Mouse (Mus musculus) hindbrain, embryonic 14.5 days (tissue): ENCODE data around the gene Csmd2. TPM values are rescaled to one million over a fixed set of nuclear protein-coding genes. Genes with fewer than 3 reads are reported as not detected.
A peak's percentile ranks its signal among the peaks of the same experiment; 100 is the strongest.
"Not testable (repeated sequence)": the region's sequence is repeated elsewhere in the genome, so short reads cannot be mapped to it uniquely, and the experiment has no call there.

Experiments used
- ATAC-seq: fragments of 200-750 bp; cut with Nextera tagmentation; 2 replicates; pipeline ENCODE4 v1.8.0; 2017; ENCODE audit warnings: moderate number of reproducible peaks, mild to moderate bottlenecking, moderate TSS enrichment, moderate library complexity; ENCODE audit not compliant: low FRiP score
- DNase-seq: peaks from one replicate; pipeline ENCODE4 v3.0.0-alpha.2; 2015; ENCODE audit warnings: low spot score
- H3K27ac ChIP-seq: fragments of 300-500 bp; sonication (generic); 2 replicates; pipeline ENCODE4 v1.5.1; 2014; ENCODE audit warnings: mild to moderate bottlenecking, moderate library complexity
- H3K27me3 ChIP-seq: fragments of 300-500 bp; sonication (generic); 2 replicates; pipeline ENCODE4 v1.6.1; 2014; ENCODE audit warnings: mild to moderate bottlenecking, low read length, mixed read lengths; ENCODE audit not compliant: control insufficient read depth, insufficient read depth
- H3K36me3 ChIP-seq: fragments of 300-500 bp; sonication (generic); replicated peaks from 2 replicates; pipeline ENCODE4 v1.6.1; 2014; ENCODE audit not compliant: control insufficient read depth, insufficient read depth
- H3K4me1 ChIP-seq: fragments of 300-500 bp; sonication (generic); replicated peaks from 2 replicates; pipeline ENCODE4 v1.6.1; 2014; ENCODE audit warnings: antibody characterized with exemption, low read length, mixed read lengths; ENCODE audit not compliant: control insufficient read depth, insufficient read depth
- H3K4me2 ChIP-seq: fragments of 300-500 bp; sonication (generic); replicated peaks from 2 replicates; pipeline ENCODE4 v1.6.1; 2014; ENCODE audit warnings: mild to moderate bottlenecking, moderate library complexity
- H3K4me3 ChIP-seq: fragments of 300-500 bp; sonication (generic); replicated peaks from 2 replicates; pipeline ENCODE4 v1.5.1; 2014; ENCODE audit warnings: mild to moderate bottlenecking, low read length
- H3K9ac ChIP-seq: fragments of 300-500 bp; sonication (generic); 2 replicates; pipeline ENCODE4 v1.6.1; 2014
- H3K9me3 ChIP-seq: fragments of 300-500 bp; sonication (generic); 2 replicates; pipeline ENCODE4 v1.6.1; 2016; ENCODE audit warnings: low read length; ENCODE audit not compliant: control insufficient read depth
- WGBS: fragments of 180-500 bp; shearing (Covaris S2); extraction: QIAGEN DNeasy Blood & Tissue Kit; methylation state at CpG from one replicate; pipeline ENCODE4 v1.1.7; 2014; 5-methylcytosine and 5-hydroxymethylcytosine counted together
- polyA plus RNA-seq: library from polyadenylated mRNA; unstranded; fragments of >200 nt; fragmentation: Nextera tagmentation; extraction: Ambion mirVana; gene quantifications from 2 replicates; pipeline ENCODE4 v1.2.1, GENCODE M21; 2014

Gene Csmd2
- polyA plus RNA-seq, 1 experiment from 2014 or later: 8.3 TPM

- ATAC-seq (no peak), DNase-seq (no peak)
Measured at GRCm38 (mm10) chr4:128004797-128005452, 17.3 kb downstream of the Csmd2 start.

GRCm38 (mm10) chr4:128019465-128019864 lies 31.8 kb downstream of the Csmd2 start:
- DNase-seq (no peak), ATAC-seq (no peak)
- Histone ChIP-seq H3K4me2 (no peak overlapping the region), H3K9ac (no peak overlapping the region), H3K36me3 (no peaks in the 10 kb centered on the region), H3K27me3 (no peaks in the 10 kb centered on the region), H3K27ac (no peak overlapping the region), H3K9me3 (no peaks in the 10 kb centered on the region), H3K4me1 (peaks cover 11% of the 10 kb centered on the region; the same call in 1 of the 2 replicates), H3K4me3 (no peak overlapping the region)
- 73% methylated on average over 2 of the region's 2 CpGs for WGBS

More at GRCm38 (mm10) chr4:128004797-128005452, 17.3 kb downstream of the Csmd2 start:
- no peaks in the 10 kb centered on the region for H3K27me3 ChIP-seq
- no peak overlapping the region for H3K27ac ChIP-seq
- H3K9me3 ChIP-seq: no peaks in the 10 kb centered on the region
- H3K4me2 ChIP-seq: no peak overlapping the region
- 59% methylated on average over 3 of the region's 3 CpGs for WGBS
- H3K9ac ChIP-seq: no peak overlapping the region
- H3K36me3 ChIP-seq: no peaks in the 10 kb centered on the region
- peaks cover 10% of the 10 kb centered on the region; the same call in 1 of the 2 replicates for H3K4me1 ChIP-seq
- H3K4me3 ChIP-seq: no peak overlapping the region

DNA sequence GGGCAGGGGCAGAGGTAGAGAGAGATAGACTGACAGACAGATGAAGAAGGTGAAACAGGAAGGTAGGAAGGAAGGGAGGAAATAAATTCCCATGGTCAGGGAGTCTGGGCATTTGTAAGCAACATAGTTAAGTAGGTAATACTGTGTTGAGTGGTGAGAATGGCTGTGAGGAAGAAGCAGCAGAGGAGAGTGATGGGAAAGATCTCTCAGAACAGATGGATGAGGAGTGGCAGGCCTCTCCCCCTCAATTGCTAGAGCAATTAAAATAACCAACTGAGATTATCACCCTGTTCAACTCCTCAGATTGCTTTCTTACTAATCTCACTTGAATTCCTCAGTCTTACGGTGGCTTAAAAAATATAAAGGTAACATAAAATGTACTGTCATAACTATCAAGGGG lies 40.6 kb downstream of the Csmd2 start:
- no peak overlapping the region for H3K4me3 ChIP-seq
- no peaks in the 10 kb centered on the region for H3K36me3 ChIP-seq
- H3K9ac ChIP-seq: no peak overlapping the region
- H3K27ac ChIP-seq: no peak overlapping the region
- no peaks in the 10 kb centered on the region for H3K4me1 ChIP-seq
- ATAC-seq: no peak
- no peaks in the 10 kb centered on the region for H3K27me3 ChIP-seq
- WGBS: 83% methylated on average over 1 of the region's 1 CpGs
- DNase-seq: no peak
- no peaks in the 10 kb centered on the region for H3K9me3 ChIP-seq
- no peak overlapping the region for H3K4me2 ChIP-seq

- DNase-seq: no peak
- H3K4me1 ChIP-seq: peaks cover 15% of the 10 kb centered on the region; the same call in 1 of the 2 replicates
- no peaks in the 10 kb centered on the region for H3K36me3 ChIP-seq
- no peak overlapping the region for H3K9ac ChIP-seq
- H3K4me3 ChIP-seq: no peak overlapping the region
- no peak overlapping the region for H3K4me2 ChIP-seq
- ATAC-seq: no peak
- H3K27me3 ChIP-seq: no peaks in the 10 kb centered on the region
- H3K27ac ChIP-seq: 0 out of 2 replicates have a peak overlapping the region, but pooled peaks have one; percentile 4
- no peaks in the 10 kb centered on the region for H3K9me3 ChIP-seq
- WGBS: 35% methylated on average over 4 of the region's 4 CpGs
Measured at GRCm38 (mm10) chr4:128041901-128042300, 54.2 kb downstream of the Csmd2 start.

- Histone ChIP-seq H3K27ac (0 out of 2 replicates have a peak overlapping the region, but pooled peaks have one; percentile 4), H3K4me3 (no peak overlapping the region), H3K4me2 (no peak overlapping the region), H3K9ac (no peak overlapping the region), H3K9me3 (no peaks in the 10 kb centered on the region), H3K4me1 (peaks cover 15% of the 10 kb centered on the region; the same call in 1 of the 2 replicates), H3K27me3 (no peaks in the 10 kb centered on the region), H3K36me3 (no peaks in the 10 kb centered on the region)
- DNase-seq (no peak), ATAC-seq (no peak)
- 34% methylated on average over 5 of the region's 5 CpGs for WGBS
Measured at GRCm38 (mm10) chr4:128042626-128043025, 55.0 kb downstream of the Csmd2 start.

DNA sequence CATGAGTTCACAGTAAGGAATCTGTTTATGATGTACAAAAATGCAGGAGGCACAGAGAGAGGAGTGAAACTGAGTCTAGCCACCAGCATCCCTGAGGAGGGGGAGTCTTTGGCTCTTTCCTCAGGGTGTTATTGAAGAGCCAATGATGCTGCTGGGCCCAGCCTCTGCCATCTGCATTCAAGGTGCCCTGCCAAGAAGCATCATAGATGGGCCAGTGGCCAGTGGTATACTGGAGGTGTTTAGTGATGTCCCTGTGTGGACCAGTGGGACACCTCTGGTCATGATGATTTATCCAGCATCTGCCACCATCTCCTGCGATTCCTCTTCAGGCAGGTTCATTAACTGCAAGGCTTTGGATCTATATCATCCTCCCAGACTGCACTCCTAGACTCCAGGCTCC lies 61.1 kb downstream of the Csmd2 start:
- H3K36me3 ChIP-seq: no peaks in the 10 kb centered on the region
- DNase-seq: no peak
- peak; percentile 14; the same call in 1 of the 2 replicates for ATAC-seq
- H3K9ac ChIP-seq: no peak overlapping the region
- H3K9me3 ChIP-seq: no peaks in the 10 kb centered on the region
- no peak overlapping the region for H3K27ac ChIP-seq
- 78% methylated on average over 1 of the region's 1 CpGs for WGBS
- no peaks in the 10 kb centered on the region for H3K27me3 ChIP-seq
- 0 out of 2 replicates have a peak, but pooled peaks cover 2% of the 10 kb centered on the region for H3K4me1 ChIP-seq
- no peak overlapping the region for H3K4me2 ChIP-seq
- H3K4me3 ChIP-seq: no peak overlapping the region

- Histone ChIP-seq H3K27ac (no peak overlapping the region), H3K27me3 (no peaks in the 10 kb centered on the region), H3K9me3 (no peaks in the 10 kb centered on the region), H3K4me2 (no peak overlapping the region), H3K36me3 (no peaks in the 10 kb centered on the region), H3K4me3 (no peak overlapping the region), H3K4me1 (0 out of 2 replicates have a peak, but pooled peaks cover 2% of the 10 kb centered on the region), H3K9ac (no peak overlapping the region)
- 82% methylated on average over 8 of the region's 8 CpGs for WGBS
- no peak for DNase-seq
- ATAC-seq: no peak
Measured at GRCm38 (mm10) chr4:128052701-128053100, 65.0 kb downstream of the Csmd2 start.

DNA sequence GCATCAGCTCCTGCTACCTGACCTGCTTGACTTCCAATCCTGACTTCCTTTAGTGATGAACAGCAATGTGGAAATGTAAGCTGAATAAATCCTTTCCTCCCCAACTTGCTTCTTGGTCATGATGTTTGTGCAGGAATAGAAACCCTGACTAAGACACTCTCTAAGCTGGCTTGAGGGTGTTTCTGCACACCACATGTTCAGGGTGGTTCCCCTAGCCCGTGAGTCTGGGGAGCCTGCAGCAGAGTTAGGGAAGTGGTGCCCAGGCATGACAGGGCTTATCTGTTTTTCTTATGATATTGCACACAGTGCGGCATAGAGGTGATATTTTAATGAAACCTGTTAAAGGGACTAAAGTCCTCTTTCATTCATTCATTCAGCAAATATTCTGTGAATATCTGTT lies 73.6 kb downstream of the Csmd2 start:
- not testable (repeated sequence) for DNase-seq, H3K9me3 ChIP-seq, H3K4me1 ChIP-seq, ATAC-seq, H3K4me2 ChIP-seq, H3K4me3 ChIP-seq, H3K27ac ChIP-seq, H3K9ac ChIP-seq, H3K27me3 ChIP-seq
- 83% methylated on average over 2 of the region's 2 CpGs for WGBS
- peaks cover 12% of the 10 kb centered on the region; the same call in 1 of the 2 replicates for H3K36me3 ChIP-seq

- DNase-seq (no peak), ATAC-seq (no peak)
- WGBS: 66% methylated on average over 9 of the region's 9 CpGs
- no peak overlapping the region for H3K9ac ChIP-seq
- H3K36me3 ChIP-seq: no peaks in the 10 kb centered on the region
- H3K4me2 ChIP-seq: no peak overlapping the region
- no peak overlapping the region for H3K4me3 ChIP-seq
- no peaks in the 10 kb centered on the region for H3K27me3 ChIP-seq
- 0 out of 2 replicates have a peak overlapping the region, but pooled peaks have one; percentile 16 for H3K27ac ChIP-seq
- H3K4me1 ChIP-seq: 0 out of 2 replicates have a peak, but pooled peaks cover 4% of the 10 kb centered on the region
- H3K9me3 ChIP-seq: no peaks in the 10 kb centered on the region
Measured at GRCm38 (mm10) chr4:128067189-128067588, 79.5 kb downstream of the Csmd2 start.
